Mouse (Mus musculus) spleen, postnatal 4 days (tissue): ENCODE results near the gene Casz1.

Experiments used
- DNase-seq, 2 experiments: peaks; one replicate each; pipeline ENCODE4 v3.0.0; 2022; ENCODE audit warnings: low spot score in 2 of 2

The Casz1 gene

DNA sequence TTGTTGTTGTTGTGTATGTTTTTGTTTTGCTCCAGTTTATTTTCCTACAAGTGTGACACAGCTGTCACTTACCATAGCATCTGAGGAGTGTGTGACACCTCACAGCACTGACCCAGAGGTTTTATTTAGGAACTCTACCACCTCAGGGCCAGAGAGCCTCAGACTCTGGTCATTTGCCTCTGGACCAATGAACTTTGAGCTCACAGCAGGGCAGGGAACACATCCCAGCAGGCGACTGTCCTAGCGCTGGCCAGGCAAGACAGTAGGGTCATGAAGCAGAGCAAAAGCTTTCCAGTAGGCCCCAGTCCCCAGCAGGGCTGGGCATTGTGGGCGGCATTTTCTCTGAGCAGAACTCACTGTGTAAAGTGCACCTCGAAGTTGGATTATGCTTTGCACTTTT, 1.2 kb upstream of the Casz1 start:
- no peak for DNase-seq

DNA sequence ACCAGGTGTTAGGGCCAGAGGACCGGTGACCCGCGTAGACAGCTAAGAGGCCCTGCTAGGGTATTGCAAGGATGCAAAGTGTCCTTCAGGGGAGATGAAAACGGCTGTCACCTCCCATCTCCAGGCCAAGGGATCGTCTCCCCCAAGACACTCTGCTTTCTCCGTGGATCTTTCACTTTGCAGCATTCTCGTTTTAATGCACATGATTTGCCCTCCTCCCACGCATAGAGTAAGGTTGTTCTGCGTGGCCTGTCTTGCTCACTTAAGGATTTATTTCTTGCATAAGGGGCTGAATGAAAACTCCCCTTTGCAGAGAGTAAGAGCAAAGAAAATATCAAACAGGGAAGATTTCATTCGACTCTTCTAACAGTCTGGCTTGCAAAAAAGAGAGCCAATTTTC, 593 bp upstream of the Casz1 start:
- no peak for DNase-seq

DNA sequence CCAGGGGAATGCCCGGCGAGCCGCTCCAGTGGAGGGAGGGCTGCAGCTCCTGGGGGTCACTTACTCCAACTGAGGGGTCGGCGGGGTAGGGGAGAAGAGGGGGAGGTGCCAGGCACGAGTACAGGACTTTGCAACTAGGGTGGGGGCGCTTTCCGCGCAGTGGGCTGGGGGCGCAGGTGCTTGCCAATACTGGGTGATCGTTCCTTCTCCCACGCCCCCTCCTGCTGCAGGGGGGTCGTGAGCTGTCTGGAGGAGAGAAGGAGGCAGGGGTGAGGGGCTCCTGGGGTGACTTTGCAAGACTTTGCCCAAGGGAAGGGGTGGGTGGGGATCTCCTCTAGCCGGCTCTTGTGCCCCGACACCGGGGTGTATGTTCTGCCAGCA, 541 bp downstream of the Casz1 start:
- DNase-seq: no peak

DNA sequence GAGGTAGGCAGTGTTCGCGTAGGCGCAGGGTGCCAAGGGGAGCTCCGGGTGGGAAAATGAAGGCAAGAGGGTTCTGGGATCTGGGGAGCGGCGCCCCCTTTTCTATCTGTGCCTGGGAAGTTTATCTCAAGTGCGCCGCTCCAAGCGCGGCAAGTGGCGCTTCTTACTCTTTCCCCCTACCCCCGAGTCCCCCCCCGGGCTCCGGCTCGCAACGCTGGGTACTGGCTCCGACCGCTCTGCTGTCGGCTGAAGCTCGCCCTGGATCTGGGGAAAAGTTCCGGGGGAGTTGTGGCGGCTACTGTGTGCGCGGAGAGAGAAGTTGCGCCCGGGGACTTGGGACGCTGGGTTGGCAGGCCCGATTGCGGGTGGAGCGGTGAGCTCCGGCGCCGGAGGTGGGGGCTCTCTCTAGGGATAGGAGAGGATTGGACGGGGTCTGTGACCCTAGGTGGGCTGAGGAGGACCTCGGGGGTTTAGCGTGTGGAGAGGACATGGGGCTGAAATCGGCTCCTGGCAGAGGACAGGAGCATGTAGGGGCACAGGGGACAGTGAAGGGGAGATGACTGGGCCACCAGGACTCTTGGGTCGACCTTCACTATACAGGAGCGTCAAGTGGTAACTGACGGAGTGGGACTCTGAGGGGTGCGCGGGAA, 1.1 kb downstream of the Casz1 start:
- DNase-seq: no peak

DNA sequence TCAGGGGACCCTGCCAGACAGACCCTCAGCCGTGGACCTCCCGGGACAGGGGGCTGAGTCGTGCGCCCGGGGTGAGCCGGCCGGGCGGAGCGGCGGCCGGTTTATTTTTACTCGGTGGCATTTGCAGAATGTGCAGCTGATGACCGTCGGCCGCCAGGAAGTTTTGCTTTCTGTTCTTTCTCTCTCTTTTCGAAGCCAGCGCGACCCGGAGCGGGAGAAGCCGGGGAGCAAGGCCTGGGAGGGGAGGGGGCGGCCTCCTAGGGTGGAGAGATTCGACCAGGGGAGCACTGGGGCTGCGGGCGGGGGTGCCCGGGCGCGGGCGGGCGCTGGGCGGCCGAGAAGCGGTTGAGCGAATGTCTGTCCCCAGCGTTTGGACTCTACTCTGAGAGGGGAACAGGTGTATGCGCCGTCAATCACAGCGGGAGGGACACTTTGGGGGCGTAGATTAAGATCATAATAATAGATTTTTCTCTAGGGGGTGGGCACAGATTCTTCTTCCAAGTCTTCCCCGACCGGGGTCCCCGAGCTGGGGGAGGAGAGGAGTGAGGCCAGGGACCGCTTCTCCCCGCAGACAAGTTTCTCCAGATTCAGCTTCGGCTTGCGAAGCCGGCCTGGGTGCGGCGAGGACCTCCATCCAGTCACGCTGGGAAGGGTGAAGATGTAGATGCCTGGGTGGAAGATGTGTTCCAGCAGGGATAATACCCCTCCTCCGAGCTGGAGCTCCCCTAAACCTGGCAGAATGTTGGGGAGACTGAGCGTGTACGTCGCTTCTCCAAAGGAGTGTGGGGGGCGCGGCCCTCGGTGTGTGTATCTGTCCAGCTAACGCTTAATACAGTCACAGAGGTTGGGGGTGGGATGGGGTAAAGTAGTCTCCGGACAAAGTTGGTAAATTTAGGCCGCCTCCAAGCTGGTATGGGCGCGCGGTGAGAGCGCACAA, 1.9 kb downstream of the Casz1 start:
- no peak for DNase-seq

DNA sequence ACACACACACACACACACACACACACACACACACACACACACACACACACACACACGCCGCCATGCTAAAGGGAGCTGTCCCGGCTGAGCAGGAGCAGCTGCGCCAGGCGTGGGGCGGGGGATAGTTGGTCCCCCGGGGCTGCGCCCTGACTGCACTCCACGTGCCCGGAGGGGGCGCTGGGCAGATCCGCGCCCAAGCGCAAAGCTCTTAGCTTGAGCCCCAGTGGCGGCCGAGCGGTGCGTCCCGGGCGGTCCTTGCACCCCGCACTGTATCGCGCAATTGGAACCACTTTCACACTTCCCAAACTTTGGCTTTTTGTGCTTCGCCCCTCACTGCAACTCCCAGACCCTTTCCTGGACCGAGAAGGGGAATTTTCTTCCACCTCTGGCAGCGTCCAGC, 2.6 kb downstream of the Casz1 start:
- DNase-seq: no peak

DNA sequence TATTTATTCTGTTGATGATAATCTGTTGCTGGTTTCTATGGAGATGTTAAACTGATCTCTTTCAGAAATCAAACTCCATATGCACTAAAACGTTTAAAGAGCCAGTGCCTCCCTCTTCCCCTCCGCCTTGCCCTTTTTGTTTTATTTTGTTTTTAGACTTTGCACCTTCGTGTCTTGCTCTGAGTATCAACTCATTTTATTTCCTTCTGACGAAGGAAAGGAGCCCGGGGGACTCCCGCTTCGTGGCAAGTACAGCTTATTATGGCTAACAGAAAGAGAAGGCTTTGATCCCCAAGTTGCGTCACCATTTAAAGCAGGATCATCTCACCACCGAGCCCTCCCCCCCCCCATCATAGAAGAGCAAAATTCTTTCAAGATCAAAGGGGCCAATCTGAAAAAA, 3.2 kb downstream of the Casz1 start:
- DNase-seq: no peak

DNA sequence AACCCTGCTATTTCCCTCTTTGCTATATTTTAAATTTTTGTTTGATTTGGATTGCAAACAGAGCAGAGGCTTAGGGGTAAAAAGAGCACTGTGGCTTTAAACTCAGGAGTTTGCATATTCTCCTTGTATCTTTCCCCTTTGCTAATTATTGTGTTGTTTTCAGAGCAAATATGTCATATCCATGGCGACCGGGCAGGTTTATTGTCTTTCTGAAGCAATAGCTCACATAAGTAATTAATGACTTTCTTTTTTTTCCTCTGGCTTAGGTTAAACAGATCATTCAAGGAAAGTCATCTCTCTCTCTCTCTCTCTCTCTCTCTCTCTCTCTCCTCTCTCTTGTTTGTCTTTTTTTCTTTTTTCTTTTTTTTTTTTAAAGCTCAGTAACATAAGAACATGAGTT, 4.6 kb downstream of the Casz1 start:
- DNase-seq: no peak

DNA sequence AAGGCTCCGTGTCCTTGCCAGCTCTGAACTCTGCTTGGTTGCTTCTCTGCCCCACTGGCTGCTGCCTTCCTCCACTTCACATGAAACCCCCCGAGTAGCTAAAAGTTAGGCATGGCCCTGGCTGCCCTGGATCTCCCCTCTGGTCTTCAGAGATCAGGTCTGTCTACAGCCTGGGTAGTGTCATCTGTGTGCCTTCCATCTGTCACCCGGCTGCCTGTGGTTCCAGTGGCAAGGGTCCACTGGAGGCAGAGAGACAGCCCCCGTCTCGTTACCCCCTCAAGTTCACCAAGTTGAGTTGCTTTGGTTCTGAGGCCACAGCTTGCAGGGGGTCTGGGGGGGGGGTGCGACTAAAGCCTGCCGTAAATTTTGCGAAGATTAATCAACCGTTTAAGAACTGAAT, 6.5 kb downstream of the Casz1 start:
- DNase-seq: no peak

DNA sequence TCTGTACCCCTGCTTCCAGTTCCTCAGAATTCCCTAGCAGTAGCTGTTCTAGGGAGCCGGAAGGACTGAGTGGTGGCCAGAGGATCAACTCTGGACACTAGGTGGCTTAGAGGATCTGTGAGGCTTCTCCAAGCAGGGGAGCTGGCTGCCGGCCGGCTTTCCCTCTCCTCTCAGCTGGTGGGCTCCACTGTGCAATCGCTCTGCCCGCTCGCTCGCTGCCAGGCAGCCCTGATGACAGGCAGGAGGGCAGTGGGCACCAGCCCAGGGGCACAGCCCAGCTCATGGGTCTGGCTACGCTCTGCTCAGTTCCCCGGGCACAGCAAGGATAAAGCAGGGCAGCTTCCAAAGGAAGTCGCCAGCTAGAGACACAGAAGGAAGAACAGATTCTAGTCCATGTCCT, 7.7 kb downstream of the Casz1 start:
- no peak for DNase-seq

DNA sequence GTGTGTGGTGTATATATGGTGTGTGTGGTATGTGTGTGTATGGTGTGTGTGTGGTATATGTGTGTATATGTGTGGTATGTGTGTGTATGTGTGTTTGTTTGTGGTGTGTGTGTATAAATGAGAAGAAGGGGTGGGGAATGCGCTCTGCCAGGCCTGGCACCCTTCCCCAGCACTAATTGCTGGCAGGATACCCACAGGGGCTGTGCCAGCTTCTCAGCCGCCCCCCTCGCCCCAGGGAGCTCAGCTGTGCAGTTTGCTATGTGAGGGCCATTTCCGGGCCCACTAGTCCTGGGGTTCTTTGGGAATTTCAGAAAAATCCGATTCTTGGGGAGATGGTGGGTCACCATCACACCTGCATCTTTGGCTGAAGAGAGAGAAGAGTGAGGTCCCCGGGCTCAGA, 9.0 kb downstream of the Casz1 start:
- DNase-seq: no peak

DNA sequence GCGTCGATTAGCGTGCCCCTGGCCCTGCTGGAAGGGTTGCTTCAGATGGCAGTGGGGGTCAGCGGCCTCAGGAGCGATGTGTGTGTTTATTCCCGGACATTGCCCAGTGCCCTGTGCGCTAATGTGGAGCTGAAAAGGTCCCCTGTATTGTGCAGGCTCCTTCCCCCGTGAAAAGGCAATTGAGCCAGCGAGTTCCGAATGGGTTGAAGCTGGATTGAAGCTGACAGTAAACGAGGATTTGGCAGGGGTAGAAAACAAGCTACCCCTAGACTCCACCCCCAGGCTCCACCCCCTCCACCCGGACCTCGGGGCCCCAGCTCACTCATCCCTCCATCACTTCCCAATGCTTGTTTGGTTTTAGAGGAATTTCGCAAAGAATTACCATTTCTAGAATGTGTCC, 12.3 kb downstream of the Casz1 start:
- DNase-seq: no peak

DNA sequence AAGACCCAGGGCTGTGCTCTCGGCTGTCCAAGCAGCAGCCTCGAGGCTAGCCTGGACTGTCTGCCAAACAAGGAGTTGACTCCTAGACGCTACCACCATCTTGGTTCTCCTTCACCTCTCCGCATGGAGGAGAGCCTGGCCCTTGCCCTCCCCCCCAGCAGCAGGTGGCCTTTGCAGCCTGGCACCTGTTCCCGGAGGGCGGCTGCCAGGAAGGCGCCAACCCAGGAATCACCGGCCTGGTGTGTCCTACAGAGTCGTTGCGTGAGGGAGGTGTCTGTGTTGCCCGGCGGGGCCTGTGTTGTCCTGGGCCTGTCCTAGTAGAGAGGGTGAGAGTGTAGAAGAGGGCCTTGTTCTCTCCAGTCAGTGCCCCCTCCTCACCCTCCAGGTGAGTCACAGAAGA, 13.9 kb downstream of the Casz1 start:
- DNase-seq: no peak

DNA sequence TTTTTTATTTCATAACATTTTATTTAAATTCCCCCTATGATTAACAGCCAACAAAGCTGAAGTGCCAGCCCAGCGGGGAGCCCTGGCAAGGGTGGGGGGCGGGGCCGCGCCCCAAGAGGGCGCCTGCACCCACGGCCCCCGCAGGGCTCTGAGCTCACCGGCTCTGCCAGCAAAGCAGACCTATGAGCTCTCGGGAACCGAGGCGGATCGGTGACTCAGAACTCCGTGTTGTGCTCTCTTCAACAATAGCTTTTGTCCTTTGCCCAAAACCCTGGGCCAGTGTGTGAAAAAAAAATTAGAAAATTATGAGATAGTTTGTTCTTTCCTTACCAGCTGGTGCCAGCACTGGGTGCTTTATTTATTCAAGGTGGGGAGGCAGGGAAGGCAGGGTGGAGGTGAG, 15.9 kb downstream of the Casz1 start:
- no peak for DNase-seq

DNA sequence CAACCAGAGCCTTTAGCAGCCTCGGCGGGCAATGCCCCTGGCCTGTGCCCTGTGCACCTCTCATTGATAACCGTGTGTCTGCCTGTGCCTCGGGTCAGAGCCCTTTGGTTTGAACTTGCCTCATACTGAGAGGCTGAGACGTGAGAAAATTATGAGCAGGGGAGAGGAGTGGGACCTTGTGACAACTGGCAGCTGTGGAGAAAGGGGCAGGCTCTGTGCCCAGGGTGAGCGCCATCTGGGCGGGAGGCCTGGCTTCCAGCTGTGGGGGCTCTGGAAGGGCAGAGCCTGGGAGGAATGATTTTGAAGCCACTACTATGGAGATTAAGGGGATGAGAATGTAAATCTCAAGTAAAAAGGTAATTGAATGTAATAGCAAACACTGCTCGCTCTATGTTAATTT, 19.1 kb downstream of the Casz1 start:
- DNase-seq: no peak

DNA sequence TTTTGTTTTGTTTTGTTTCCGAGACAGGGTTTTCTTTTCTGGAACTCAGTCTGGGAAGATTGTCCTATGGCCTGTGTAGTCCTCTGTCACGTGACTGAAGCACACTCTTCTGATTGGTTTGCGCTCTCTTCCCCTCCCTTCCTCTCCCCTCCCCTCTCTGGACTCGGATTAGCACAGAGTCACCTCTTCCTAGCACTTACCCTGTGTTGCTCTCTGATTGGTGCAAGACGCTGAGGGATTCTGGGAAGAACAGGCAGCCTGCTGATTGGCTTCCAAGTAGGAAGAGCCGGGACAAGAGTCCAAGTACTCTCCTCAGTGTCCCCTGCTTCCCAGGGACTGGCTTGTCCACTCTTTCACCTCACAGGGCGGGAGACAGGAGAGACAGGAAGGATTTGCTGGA, 26.1 kb downstream of the Casz1 start:
- DNase-seq: no peak

DNA sequence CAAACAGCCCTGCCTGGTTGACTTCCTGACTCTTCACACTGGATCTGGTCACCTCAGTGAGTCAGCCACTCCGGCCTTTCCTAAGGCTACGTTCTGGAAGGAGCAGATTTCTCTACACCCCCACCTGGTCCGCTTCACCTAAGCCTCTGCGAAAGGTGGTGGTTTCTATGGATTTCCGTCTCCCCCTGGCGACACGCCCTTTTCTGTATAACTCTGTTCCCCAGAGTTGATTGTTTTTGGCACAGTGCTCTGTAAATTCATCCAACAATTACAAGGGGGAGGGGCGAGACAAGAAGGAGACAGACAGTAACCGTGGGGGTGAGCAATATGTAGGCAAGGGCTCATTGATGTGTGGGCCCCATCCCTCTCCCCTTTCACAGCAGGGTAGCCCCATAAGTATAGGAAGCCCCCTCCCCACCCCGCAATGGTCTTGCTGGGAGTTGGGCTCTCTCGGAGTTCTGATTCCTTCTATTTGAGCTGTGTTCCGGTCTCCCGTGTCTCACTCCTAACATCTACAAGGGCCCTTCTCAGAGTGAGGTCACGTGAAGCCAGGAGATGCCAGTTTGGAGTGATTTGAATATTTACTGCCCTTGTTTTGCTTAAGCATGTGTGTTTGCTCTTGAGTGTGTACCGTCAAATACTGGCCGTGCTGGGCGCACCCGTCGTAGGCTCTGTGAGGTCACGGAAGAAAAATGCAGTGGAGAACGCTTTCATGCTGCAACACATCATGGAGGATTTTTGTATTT, 29.2 kb downstream of the Casz1 start:
- DNase-seq: no peak

DNA sequence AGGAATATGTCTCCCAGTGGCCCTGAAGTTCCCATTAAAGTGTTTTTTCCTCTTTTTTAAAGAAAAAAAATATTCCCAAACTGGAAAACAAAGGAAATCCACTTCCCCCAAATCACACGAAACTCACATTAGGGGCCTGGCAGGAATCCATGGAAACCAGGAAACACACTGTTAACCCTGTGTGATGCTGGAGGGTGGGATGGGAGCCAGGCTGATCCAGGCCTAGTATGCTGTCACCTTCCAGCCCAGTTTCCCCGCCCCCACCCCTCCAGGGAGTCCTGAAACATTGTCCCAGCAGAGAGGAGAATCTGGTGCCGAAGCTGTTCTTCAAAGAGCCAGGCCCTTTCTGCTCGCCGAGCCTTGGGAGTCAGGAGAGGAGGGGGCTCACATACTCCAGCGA, 32.2 kb downstream of the Casz1 start:
- no peak for DNase-seq

DNA sequence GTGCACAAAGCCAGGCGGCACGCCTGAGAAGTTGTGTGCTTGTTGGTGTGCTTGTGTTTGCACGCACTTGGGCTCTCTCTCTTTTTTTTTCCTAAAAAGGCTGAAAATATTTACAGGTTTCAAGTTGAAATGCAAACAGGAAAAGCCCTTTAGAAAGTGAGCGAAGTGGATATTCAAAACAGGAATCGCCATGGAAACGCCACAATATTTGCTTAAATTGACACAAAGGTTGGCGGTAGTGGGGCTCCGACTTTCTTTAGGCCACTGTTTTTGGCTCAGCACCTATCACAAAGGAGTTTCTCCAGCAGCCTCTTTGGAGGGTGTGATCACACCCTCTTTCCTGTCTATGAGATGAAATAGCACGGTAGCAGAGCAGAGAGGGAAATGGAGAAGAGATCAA, 32.8 kb downstream of the Casz1 start:
- no peak for DNase-seq

DNA sequence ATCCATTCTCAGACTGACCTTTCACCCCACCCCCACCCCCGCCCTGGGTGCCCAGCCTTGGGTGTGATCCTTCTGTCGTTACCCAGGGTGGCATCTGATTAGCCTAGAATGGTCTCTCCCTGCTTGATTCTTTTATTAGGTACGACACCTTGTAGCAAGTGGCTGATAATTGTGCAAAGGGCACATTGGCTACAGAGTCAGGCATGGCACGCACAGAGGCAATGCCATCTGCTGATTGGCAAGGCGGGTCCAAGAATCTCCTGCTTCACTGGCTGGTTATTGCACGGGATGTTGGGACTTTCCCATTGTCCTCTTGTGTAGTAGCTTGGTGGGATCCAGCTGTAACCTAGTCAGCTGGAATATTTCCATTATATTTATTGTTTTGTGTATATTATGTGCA, 33.4 kb downstream of the Casz1 start:
- no peak for DNase-seq

DNA sequence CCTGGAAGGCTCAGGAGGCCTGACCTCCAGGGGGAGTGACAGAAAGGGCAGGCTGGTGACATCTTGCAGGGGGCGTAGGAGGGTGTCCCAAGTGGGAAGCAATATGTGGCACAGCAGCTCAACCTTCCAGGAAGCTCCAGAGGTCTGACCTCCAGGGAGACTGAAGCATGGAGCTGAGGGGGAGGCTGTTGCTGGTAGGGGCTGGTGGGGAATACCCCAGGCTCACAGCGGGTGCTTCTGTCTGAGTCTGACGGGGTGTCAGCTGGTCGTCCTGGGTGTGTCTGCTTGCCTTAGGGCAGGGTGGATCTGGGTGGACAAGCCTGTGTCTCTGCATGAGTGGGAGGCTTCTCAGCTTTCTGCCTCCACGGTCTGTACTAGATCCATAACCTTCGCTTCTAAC, 38.1 kb downstream of the Casz1 start:
- DNase-seq: no peak

DNA sequence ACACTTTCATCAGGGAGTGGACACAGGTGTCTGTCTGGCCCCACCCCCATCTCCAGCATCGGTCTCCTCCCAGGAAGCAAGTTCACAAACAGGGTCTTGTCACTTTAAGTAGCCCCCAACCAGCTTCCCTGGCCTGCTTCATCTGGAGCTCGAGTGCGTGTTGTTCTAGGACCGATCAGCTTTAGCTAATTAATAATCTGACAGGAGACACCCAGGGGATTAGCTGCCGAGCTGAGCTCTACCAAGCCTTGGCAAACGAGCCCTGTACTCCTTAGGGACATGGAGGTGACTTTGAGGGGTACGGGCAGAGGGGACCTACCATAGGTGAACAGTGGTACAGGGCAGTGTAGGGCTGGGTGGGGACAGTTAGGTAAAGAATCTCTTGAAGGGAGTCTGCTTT, 40.7 kb downstream of the Casz1 start:
- DNase-seq: no peak

DNA sequence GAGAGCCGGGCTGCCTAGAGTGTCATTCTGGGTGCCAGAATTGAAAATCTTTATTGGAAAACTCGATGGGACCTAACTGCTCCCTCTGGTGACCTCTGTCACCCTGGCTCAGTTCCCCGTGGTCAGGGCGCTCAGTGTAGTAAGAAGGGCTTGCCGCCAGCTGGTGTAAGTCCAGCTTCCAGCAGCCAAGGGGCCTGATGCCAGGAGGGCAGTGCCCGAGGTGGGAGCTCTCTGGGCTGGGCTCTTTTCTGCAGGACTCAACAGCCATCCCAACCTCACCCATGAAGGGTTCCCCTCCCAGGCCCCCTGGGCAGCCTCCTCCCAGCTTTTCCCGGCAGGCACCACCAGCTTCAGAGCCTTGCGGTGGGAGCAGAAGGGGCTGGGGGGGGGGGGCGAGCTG, 42.0 kb downstream of the Casz1 start:
- DNase-seq: no peak
